Mouse (Mus musculus) midbrain, embryonic 10.5 days (tissue): ENCODE results near the gene Sell. TPM values are rescaled to one million over a fixed set of nuclear protein-coding genes. Genes with fewer than 3 reads are reported as not detected.

Experiments
- DNase-seq: peaks from one replicate; pipeline ENCODE4 v3.0.0-alpha.2; 2017; ENCODE audit warnings: low spot score
- H3K27ac ChIP-seq: fragments of 300-500 bp; sonication (generic); replicated peaks from 2 replicates; pipeline ENCODE4 v1.5.1; 2016; ENCODE audit warnings: mild to moderate bottlenecking
- H3K27me3 ChIP-seq: fragments of 300-500 bp; sonication (generic); 2 replicates; pipeline ENCODE4 v1.6.1; 2016; ENCODE audit warnings: low read depth, mild to moderate bottlenecking; ENCODE audit not compliant: poor library complexity, severe bottlenecking
- H3K36me3 ChIP-seq: fragments of 300-500 bp; sonication (generic); 2 replicates; pipeline ENCODE4 v1.6.1; 2016; ENCODE audit warnings: mild to moderate bottlenecking, moderate library complexity
- H3K4me1 ChIP-seq: fragments of 300-500 bp; sonication (generic); 2 replicates; pipeline ENCODE4 v1.6.1; 2016
- H3K4me3 ChIP-seq: fragments of 300-500 bp; sonication (generic); 2 replicates; pipeline ENCODE4 v1.5.1; 2016; ENCODE audit warnings: mild to moderate bottlenecking, moderate library complexity
- H3K9me3 ChIP-seq: fragments of 300-500 bp; sonication (generic); replicated peaks from 2 replicates; pipeline ENCODE4 v1.6.1; 2016; ENCODE audit warnings: mild to moderate bottlenecking
- WGBS: fragments of 180-500 bp; shearing (Covaris S2); methylation state at CpG from one replicate; pipeline ENCODE4 v1.1.7; 2016; 5-methylcytosine and 5-hydroxymethylcytosine counted together
- polyA plus RNA-seq: library from polyadenylated mRNA; unstranded; fragments of >200 nt; fragmentation: Nextera tagmentation; extraction: Ambion mirVana; gene quantifications from 2 replicates; pipeline ENCODE4 v1.2.1, GENCODE M21; 2016

Gene Sell
- polyA plus RNA-seq, 1 experiment from 2014 or later, result not detected

DNA sequence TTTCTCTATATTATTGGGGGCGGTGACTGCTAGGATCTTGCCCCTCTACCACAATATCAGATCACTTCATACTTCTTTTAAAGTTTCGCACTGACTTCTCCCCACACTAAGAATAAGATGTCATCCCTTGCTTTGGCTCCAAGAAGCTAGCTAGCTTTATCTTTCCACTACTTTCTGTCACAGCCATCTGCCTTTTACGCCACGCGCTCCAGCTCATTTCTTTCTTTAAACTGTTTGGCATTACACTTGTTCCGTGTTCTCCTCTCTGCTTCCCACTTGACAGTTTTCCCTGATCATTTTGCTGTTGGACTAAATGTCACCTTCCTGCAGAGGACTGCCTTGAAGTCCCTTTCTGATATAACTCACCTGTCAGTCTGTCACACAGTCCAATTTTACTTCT is 56.1 kb downstream of the Sell start:
- H3K27me3 ChIP-seq, result no peaks in the 10 kb centered on the region
- 91% methylated on average over 6 of the region's 6 CpGs for WGBS

GRCm38 (mm10) chr1:164119892-164120776 is 58.4 kb downstream of the Sell start:
- 83% methylated on average over 3 of the region's 3 CpGs for WGBS
- Histone ChIP-seq H3K4me3 (no peak overlapping the region), H3K9me3 (no peaks in the 10 kb centered on the region), H3K27me3 (no peaks in the 10 kb centered on the region), H3K4me1 (no peaks in the 10 kb centered on the region), H3K27ac (no peak overlapping the region), H3K36me3 (no peaks in the 10 kb centered on the region)
- no peak for DNase-seq

More for the DNA sequence above, 56.1 kb downstream of the Sell start:
- H3K27ac ChIP-seq, result no peak overlapping the region
- H3K9me3 ChIP-seq, result no peaks in the 10 kb centered on the region
- H3K4me1 ChIP-seq, result no peaks in the 10 kb centered on the region
- no peak overlapping the region for H3K4me3 ChIP-seq
- DNase-seq, result no peak
- no peaks in the 10 kb centered on the region for H3K36me3 ChIP-seq

GRCm38 (mm10) chr1:164120777-164121158 is 59.0 kb downstream of the Sell start:
- Histone ChIP-seq H3K4me3 (no peak overlapping the region), H3K36me3 (no peaks in the 10 kb centered on the region), H3K9me3 (no peaks in the 10 kb centered on the region), H3K4me1 (no peaks in the 10 kb centered on the region), H3K27ac (no peak overlapping the region), H3K27me3 (no peaks in the 10 kb centered on the region)
- DNase-seq, result no peak
- WGBS, result 93% methylated on average over 3 of the region's 3 CpGs

DNA sequence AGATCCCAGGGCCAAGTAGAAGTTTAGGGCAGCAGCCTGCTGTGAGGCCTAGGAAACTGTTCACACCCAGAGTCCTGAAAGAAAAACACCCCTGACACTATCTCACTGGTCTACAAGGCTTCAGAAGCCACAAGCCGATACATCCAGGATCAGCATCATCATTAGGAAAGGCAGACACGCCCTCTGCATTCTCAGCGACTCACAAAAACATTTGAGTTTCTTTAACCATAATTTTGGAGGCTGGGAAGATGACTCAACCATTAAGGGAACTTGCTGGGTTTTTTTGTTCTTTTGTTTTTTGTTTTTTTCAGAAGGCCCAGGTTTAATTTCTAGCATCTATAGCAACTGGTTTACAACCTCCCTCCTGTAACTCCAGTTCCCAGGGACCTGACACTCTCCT is 62.1 kb downstream of the Sell start:
- DNase-seq, result no peak
- WGBS, result 86% methylated on average over 3 of the region's 3 CpGs
- Histone ChIP-seq H3K27ac (no peak overlapping the region), H3K4me1 (no peaks in the 10 kb centered on the region), H3K9me3 (no peaks in the 10 kb centered on the region), H3K27me3 (no peaks in the 10 kb centered on the region), H3K4me3 (no peak overlapping the region), H3K36me3 (no peaks in the 10 kb centered on the region)

DNA sequence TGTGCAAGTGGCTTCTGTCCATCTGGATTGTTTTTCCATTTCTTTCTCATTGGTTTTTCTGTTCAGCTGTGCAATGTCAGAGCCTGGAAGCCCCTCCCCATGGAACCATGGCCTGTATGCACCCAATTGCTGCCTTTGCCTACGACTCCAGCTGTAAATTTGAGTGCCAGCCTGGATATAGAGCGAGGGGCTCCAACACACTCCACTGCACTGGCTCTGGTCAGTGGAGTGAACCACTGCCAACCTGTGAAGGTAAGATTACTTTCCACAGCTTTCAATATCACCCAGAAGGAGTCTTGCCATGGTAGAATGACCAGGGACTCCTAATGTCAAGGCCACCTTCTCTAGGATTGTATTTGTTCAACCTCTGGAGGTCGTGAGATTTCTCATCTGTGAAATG is 68.2 kb downstream of the Sell start:
- Histone ChIP-seq H3K27ac (no peak overlapping the region), H3K4me3 (no peak overlapping the region), H3K9me3 (no peaks in the 10 kb centered on the region), H3K4me1 (no peaks in the 10 kb centered on the region), H3K36me3 (no peaks in the 10 kb centered on the region), H3K27me3 (no peaks in the 10 kb centered on the region)
- 81% methylated on average over 3 of the region's 3 CpGs for WGBS
- DNase-seq, result no peak

DNA sequence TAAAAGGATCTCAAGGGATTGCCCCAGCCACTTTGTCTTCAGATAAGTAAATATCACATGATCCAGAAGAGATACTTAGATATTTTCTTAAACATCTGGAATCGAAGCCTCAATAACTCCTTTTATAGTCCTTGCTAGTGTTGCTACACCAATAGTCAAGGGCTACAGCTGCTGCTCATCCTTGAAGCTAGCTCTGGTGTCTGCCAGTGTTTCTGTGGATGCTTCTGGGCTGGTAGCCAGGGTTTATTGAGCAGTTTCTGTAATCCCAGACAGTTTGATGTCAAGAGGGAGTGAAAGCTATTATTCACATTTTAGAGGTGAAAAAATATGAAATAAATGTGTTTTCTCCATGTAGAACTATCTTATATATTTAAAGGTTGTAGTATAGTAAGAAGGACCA is 70.8 kb downstream of the Sell start:
- DNase-seq, result no peak
- Histone ChIP-seq H3K4me3 (no peak overlapping the region), H3K36me3 (no peaks in the 10 kb centered on the region), H3K27me3 (no peaks in the 10 kb centered on the region), H3K27ac (no peak overlapping the region), H3K4me1 (no peaks in the 10 kb centered on the region), H3K9me3 (no peaks in the 10 kb centered on the region)
- WGBS, result 82% methylated on average over 1 of the region's 1 CpGs

Other genes starting within 250 kb of the Sell start
- 17.3 and 17.4 TPM in 2 replicates for gene Scyl3, start 132.9 kb upstream of the Sell start, polyA plus RNA-seq
- 38.1 and 44.1 TPM in 2 replicates for gene BC055324, start 67.2 kb upstream of the Sell start, polyA plus RNA-seq
- gene Mettl18, start 67.1 kb upstream of the Sell start, polyA plus RNA-seq, result 11.2 and 11.3 TPM in 2 replicates
- gene Sele, start 13.7 kb upstream of the Sell start, polyA plus RNA-seq, result not detected in 2 replicates
- gene Selp, start 53.3 kb downstream of the Sell start, polyA plus RNA-seq, result 0.05 TPM in 1 of 2 replicates, not detected in the other
- gene F5, start 89.9 kb downstream of the Sell start, polyA plus RNA-seq, result 0.36 and 0.52 TPM in 2 replicates
- gene Slc19a2, start 187.1 kb downstream of the Sell start, polyA plus RNA-seq, result 11.1 and 12.0 TPM in 2 replicates
- gene Ccdc181, start 213.6 kb downstream of the Sell start, polyA plus RNA-seq, result 11.5 and 14.5 TPM in 2 replicates
- 32.2 and 36.3 TPM in 2 replicates for gene Nme7, start 242.1 kb downstream of the Sell start, polyA plus RNA-seq
- 26.0 and 27.2 TPM in 2 replicates for gene Blzf1, start 245.5 kb downstream of the Sell start, polyA plus RNA-seq